Mouse (Mus musculus) cortical plate, adult 2 months (tissue): Measurements from ENCODE around the gene Gm45062. TPM values are rescaled to one million over a fixed set of nuclear protein-coding genes. Genes with fewer than 3 reads are reported as not detected.
A peak's percentile ranks its signal among the peaks of the same experiment; 100 is the strongest.

ENCODE experiments used
- H3K27ac ChIP-seq: fragments of 200-500 bp; 2 replicates; pipeline ENCODE4 v1.5.1; 2012; ENCODE audit warnings: low read length, control low read depth, inconsistent platforms; ENCODE audit not compliant: insufficient read depth
- H3K4me1 ChIP-seq: fragments of 200-500 bp; 2 replicates; pipeline ENCODE4 v1.6.1; 2011; ENCODE audit warnings: low read length; ENCODE audit not compliant: control insufficient read depth, insufficient read depth
- H3K4me3 ChIP-seq: fragments of 200-500 bp; 2 replicates; pipeline ENCODE4 v1.5.1; 2011; ENCODE audit warnings: mild to moderate bottlenecking, low read length, control low read depth; ENCODE audit not compliant: insufficient read depth
- CTCF ChIP-seq: fragments of 200-500 bp; IDR thresholded peaks from 2 replicates; pipeline ENCODE4 v1.5.1; 2011; ENCODE audit warnings: mild to moderate bottlenecking, control low read depth, low read length; ENCODE audit not compliant: insufficient read depth; ENCODE audit errors: extremely low read depth
- POLR2A ChIP-seq: fragments of 200-500 bp; IDR thresholded peaks from 2 replicates; pipeline ENCODE4 v1.6.1; 2011; ENCODE audit warnings: mild to moderate bottlenecking, low read length, control low read depth; ENCODE audit not compliant: insufficient read depth; ENCODE audit errors: extremely low read depth
- polyA plus RNA-seq: library from polyadenylated mRNA; depleted of rRNA; stranded (reverse); fragments of >200 nt; gene quantifications from 2 replicates; pipeline ENCODE4 v1.2.3, GENCODE M21; 2012

Gm45062 gene
- polyA plus RNA-seq, 1 experiment: 21.9 TPM

- no peak overlapping the region for H3K27ac ChIP-seq
- TF ChIP-seq POLR2A (no peak), CTCF (no peak)
- no peak overlapping the region for H3K4me3 ChIP-seq
- no peaks in the 10 kb centered on the region for H3K4me1 ChIP-seq
Observed at GRCm38 (mm10) chr6:8377667-8378066, 118.4 kb downstream of the Gm45062 start.

DNA sequence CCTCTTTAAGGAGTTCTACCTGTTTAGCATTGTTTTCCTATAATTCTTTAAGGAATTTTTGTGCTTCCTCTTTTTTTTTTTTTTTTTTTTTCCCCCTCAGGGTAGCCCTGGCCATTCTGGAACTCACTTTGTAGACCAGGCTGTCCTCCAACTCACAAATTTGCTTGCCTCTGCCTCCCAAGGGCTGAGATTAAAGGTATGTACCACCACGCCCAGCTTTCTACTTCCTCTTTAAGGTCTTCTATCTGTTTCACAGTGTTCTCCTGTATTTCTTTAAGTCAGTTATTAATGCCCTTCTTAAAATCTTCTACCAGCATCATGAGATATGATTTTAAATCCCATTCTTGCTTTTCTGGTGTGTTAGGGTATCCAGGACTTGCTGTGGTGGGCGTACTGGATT is 130.1 kb downstream of the Gm45062 start:
- TF ChIP-seq POLR2A: no peak
- no peak for TF ChIP-seq CTCF
- H3K4me3 ChIP-seq: no peak overlapping the region
- H3K4me1 ChIP-seq: no peaks in the 10 kb centered on the region; the same call in 1 of the 2 replicates
- no peak overlapping the region for H3K27ac ChIP-seq

- no peak overlapping the region for H3K27ac ChIP-seq
- H3K4me3 ChIP-seq: no peak overlapping the region
- peaks cover 1% of the 10 kb centered on the region; the same call in 1 of the 2 replicates for H3K4me1 ChIP-seq
- TF ChIP-seq CTCF (no peak), POLR2A (no peak)
Observed at GRCm38 (mm10) chr6:8390296-8390695, 131.0 kb downstream of the Gm45062 start.

- Histone ChIP-seq H3K4me1 (peaks cover 1% of the 10 kb centered on the region; the same call in 1 of the 2 replicates), H3K4me3 (no peak overlapping the region), H3K27ac (no peak overlapping the region)
- TF ChIP-seq CTCF: no peak
- TF ChIP-seq POLR2A: no peak
Observed at GRCm38 (mm10) chr6:8390935-8391334, 131.7 kb downstream of the Gm45062 start.

- no peak for TF ChIP-seq CTCF
- TF ChIP-seq POLR2A: no peak
- Histone ChIP-seq H3K27ac (no peak overlapping the region), H3K4me1 (peaks cover 1% of the 10 kb centered on the region; the same call in 1 of the 2 replicates), H3K4me3 (no peak overlapping the region)
Observed at GRCm38 (mm10) chr6:8393029-8393428, 133.8 kb downstream of the Gm45062 start.

DNA sequence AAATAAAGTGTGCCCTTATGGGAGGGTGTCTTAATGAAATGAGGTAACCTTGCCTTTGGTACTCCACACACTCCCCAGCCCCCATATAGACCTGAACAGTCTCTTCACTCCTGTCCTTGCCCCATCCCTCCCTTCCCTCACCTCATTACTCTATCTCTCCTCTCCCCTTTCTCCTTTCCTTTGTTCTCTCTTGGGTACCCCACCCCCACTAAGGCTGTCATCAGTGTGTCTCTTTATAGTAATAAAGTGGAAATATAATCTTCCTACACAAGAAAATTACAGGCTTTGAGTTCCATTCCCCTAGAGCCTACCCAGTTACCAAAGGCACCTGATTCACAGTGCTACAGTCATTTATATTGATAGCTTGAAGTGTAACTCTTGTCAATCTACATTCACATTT is 134.8 kb downstream of the Gm45062 start:
- peaks cover 1% of the 10 kb centered on the region; the same call in 1 of the 2 replicates for H3K4me1 ChIP-seq
- H3K4me3 ChIP-seq: no peak overlapping the region
- TF ChIP-seq CTCF (no peak), POLR2A (no peak)
- H3K27ac ChIP-seq: no peak overlapping the region

- no peak overlapping the region for H3K27ac ChIP-seq
- H3K4me1 ChIP-seq: peaks cover 1% of the 10 kb centered on the region; the same call in 1 of the 2 replicates
- TF ChIP-seq POLR2A (no peak), CTCF (no peak)
- no peak overlapping the region for H3K4me3 ChIP-seq
Observed at GRCm38 (mm10) chr6:8395061-8395460, 135.8 kb downstream of the Gm45062 start.

GRCm38 (mm10) chr6:8397252-8397651 is 138.0 kb downstream of the Gm45062 start:
- Histone ChIP-seq H3K27ac (no peak overlapping the region), H3K4me1 (peaks cover 1% of the 10 kb centered on the region; the same call in 1 of the 2 replicates), H3K4me3 (no peak overlapping the region)
- TF ChIP-seq CTCF (no peak), POLR2A (no peak)

DNA sequence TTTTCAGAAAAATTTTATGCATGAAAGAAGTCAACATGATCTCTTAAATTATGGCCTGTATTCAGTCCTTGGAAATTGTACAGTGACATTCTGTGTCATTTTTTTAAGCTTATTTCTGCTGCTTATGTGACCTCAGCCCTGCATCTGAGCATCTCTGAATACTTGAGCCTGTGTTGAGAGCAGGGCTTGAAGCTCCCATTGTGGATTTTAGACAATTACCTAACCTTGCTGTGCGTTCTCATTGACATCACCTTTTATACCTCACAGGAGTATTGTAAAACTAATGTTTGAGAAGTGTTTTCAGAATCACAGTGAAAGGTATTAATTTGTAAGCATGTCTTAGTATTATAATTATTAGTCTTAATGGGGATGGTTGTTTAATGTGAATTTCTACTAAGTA is 140.5 kb downstream of the Gm45062 start:
- no peak overlapping the region for H3K4me3 ChIP-seq
- TF ChIP-seq POLR2A (no peak), CTCF (no peak)
- H3K27ac ChIP-seq: no peak overlapping the region
- peaks cover 6% of the 10 kb centered on the region; the same call in 1 of the 2 replicates for H3K4me1 ChIP-seq

DNA sequence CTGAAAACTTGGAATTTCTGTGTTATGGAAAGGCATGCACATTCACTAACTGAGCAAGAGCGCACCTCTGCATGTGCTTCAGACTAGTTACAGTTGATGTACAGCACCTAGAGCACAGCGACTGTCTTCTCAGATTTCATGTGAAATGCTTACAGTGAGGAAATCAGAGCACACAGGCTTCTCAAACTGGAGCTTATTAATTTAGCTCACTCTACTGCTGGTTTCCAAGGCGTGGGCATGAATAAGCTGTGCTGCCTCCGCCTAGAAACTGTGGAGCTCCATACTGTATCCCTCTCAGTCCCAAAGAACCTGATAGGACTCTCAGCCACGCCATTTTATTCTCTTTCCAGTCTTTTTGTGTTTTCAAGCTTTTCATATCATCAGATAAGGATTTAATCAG is 143.9 kb downstream of the Gm45062 start:
- Histone ChIP-seq H3K4me1 (peaks cover 6% of the 10 kb centered on the region; the same call in 1 of the 2 replicates), H3K4me3 (no peak overlapping the region), H3K27ac (peak overlapping the region; percentile 65; the same call in 1 of the 2 replicates)
- no peak for TF ChIP-seq CTCF
- TF ChIP-seq POLR2A: no peak

GRCm38 (mm10) chr6:8405844-8406243 is 146.6 kb downstream of the Gm45062 start:
- TF ChIP-seq POLR2A: no peak
- TF ChIP-seq CTCF: no peak
- Histone ChIP-seq H3K4me3 (no peak overlapping the region), H3K27ac (no peak overlapping the region), H3K4me1 (peaks cover 6% of the 10 kb centered on the region; the same call in 1 of the 2 replicates)
